Mouse (Mus musculus): ENCODE data around the gene Golga2. TPM values are rescaled to one million over a fixed set of nuclear protein-coding genes. Genes with fewer than 3 reads are reported as not detected.

Golga2 gene
- total RNA-seq, 2 experiments from 2014 or later = 74.5 to 78.2 TPM

GRCm38 (mm10) chr2:32315751-32316150 lies 28.6 kb downstream of the Golga2 start:
- peak in 1 of 2 experiments; percentile 29 for DNase-seq
- intact Hi-C loops (cut with DNase I) = no loop called here

- intact Hi-C loops (cut with DNase I) = no loop called here
- no peak for DNase-seq
These were observed 29.9 kb downstream of the Golga2 start for GRCm38 (mm10) chr2:32316887-32317656.

GRCm38 (mm10) chr2:32317791-32318417 lies 30.7 kb downstream of the Golga2 start:
- intact Hi-C loops (cut with DNase I) = no loop called here
- peak; percentile 63 to 72 for DNase-seq

- DNase-seq = no peak
- intact Hi-C loops (cut with DNase I) = no loop called here
These were observed 31.8 kb downstream of the Golga2 start for GRCm38 (mm10) chr2:32318709-32319585.

- intact Hi-C loops (cut with DNase I) = no loop called here
- DNase-seq = peak; percentile 44 to 53
These were observed 32.7 kb downstream of the Golga2 start for GRCm38 (mm10) chr2:32319586-32320580.

- intact Hi-C loops (cut with DNase I) = no loop called here
- DNase-seq = no peak
These were observed 33.5 kb downstream of the Golga2 start for GRCm38 (mm10) chr2:32320721-32321120.

- intact Hi-C loops (cut with DNase I) = no loop called here
- no peak for DNase-seq
These were observed 34.6 kb downstream of the Golga2 start for GRCm38 (mm10) chr2:32321591-32322298.

- no peak for DNase-seq
- intact Hi-C loops (cut with DNase I) = no loop called here
These were observed 35.9 kb downstream of the Golga2 start for GRCm38 (mm10) chr2:32322754-32323741.

GRCm38 (mm10) chr2:32324322-32324721 lies 37.1 kb downstream of the Golga2 start:
- intact Hi-C loops (cut with DNase I) = no loop called here
- DNase-seq = no peak

GRCm38 (mm10) chr2:32325342-32325741 lies 38.2 kb downstream of the Golga2 start:
- no peak for DNase-seq
- intact Hi-C loops (cut with DNase I) = no loop called here

GRCm38 (mm10) chr2:32327200-32327599 lies 40.0 kb downstream of the Golga2 start:
- no peak for DNase-seq
- intact Hi-C loops (cut with DNase I) = no loop called here

GRCm38 (mm10) chr2:32328911-32329460 lies 41.8 kb downstream of the Golga2 start:
- intact Hi-C loops (cut with DNase I) = no loop called here
- DNase-seq = no peak

GRCm38 (mm10) chr2:32329531-32329930 lies 42.3 kb downstream of the Golga2 start:
- DNase-seq = no peak
- intact Hi-C loops (cut with DNase I) = no loop called here

GRCm38 (mm10) chr2:32332159-32332558 lies 45.0 kb downstream of the Golga2 start:
- intact Hi-C loops (cut with DNase I) = no loop called here
- DNase-seq = no peak

GRCm38 (mm10) chr2:32335888-32336287 lies 48.7 kb downstream of the Golga2 start:
- no peak for DNase-seq
- intact Hi-C loops (cut with DNase I) = no loop called here

- intact Hi-C loops (cut with DNase I) = no loop called here
- no peak for DNase-seq
These were observed 52.9 kb downstream of the Golga2 start for GRCm38 (mm10) chr2:32339912-32340642.

Data from heart, postnatal 36 days (tissue).